In the genomic region with DNA sequence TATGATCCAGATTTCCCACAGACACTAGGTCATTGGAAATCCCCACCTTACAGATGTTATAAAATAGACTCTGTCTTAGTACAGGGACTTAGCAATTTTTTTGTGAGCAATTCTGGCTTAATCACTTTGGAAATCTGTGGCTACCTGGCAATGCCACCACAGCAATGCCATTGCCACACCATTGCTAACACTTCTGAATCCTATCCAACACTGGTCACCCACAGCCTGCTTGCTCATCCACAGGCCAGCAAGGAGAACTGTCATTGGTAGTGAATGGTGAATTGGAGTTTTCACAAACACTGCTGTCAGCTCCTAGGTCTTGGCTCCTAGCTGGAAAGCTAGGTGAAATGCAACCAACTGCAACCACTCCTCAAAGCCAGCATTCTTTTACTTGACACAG, we compare ENCODE assay signal across 12 mouse cellular contexts. TPM values are rescaled to one million over a fixed set of nuclear protein-coding genes. Genes with fewer than 3 reads are reported as not detected.
A peak's percentile ranks its signal among the peaks of the same experiment; 100 is the strongest.
DNase-seq lines count a peak whose midpoint lies in the region; ATAC-seq and TF ChIP-seq lines count a peak whose summit lies in the region.
"Had no signal": no experiment of that assay in that cellular context is flagged by ENCODE, and none has a peak within 500 bp of the region (broad histone marks: within the 10 kb centered on the region; RNA-seq: fewer than 3 reads in every experiment).

No protein-coding gene starts in this region.

- no peak for ATAC-seq in lung, embryonic 14.5 days (ENCODE audit: insufficient read depth)
- no peak for ATAC-seq in intestine, embryonic 15.5 days
- ATAC-seq in frontal cortex, adult (ENCODE audit: low TSS enrichment), result no peak

- H3K4me2 ChIP-seq in lung, embryonic 14.5 days, result no peak overlapping the region
- no peak overlapping the region for H3K4me2 ChIP-seq in intestine, embryonic 15.5 days (replicated peaks)
- H3K4me2 ChIP-seq: midbrain, embryonic 12.5 days had no signal

- peak overlapping the region; percentile 16; the same call in 1 of the 2 replicates for H3K27ac ChIP-seq in gastrocnemius, adult 2 months
- peak overlapping the region; percentile 6; the same call in 1 of the 2 replicates for H3K27ac ChIP-seq in lung, embryonic 14.5 days (ENCODE audit: low read depth)
- peak overlapping the region; percentile 96 for H3K27ac ChIP-seq in intestine, embryonic 15.5 days
- peak overlapping the region; percentile 30 for H3K27ac ChIP-seq in small intestine, adult 2 months (ENCODE audit: insufficient read depth, low read depth, low read length)
- H3K27ac ChIP-seq: midbrain, embryonic 12.5 days had no signal

- H3K9ac ChIP-seq in lung, embryonic 14.5 days, result no peak overlapping the region
- H3K9ac ChIP-seq in intestine, embryonic 15.5 days, result no peak overlapping the region
- H3K9ac ChIP-seq: midbrain, embryonic 12.5 days had no signal

- no peaks in the 10 kb centered on the region for H3K9me3 ChIP-seq in lung, embryonic 14.5 days (ENCODE audit: low read depth, low read length)
- H3K9me3 ChIP-seq in intestine, embryonic 15.5 days, result no peaks in the 10 kb centered on the region
- H3K9me3 ChIP-seq: midbrain, embryonic 12.5 days had no signal

- H3K27me3 ChIP-seq in lung, embryonic 14.5 days (ENCODE audit: insufficient read depth, low read length), result no peaks in the 10 kb centered on the region
- H3K27me3 ChIP-seq in intestine, embryonic 15.5 days (replicated peaks), result no peaks in the 10 kb centered on the region
- no peaks in the 10 kb centered on the region for H3K27me3 ChIP-seq in small intestine, adult 2 months (ENCODE audit: control insufficient read depth, insufficient read depth, low read length)

- H3K36me3 ChIP-seq in lung, embryonic 14.5 days (ENCODE audit: insufficient read depth), result peaks cover 8% of the 10 kb centered on the region
- no peaks in the 10 kb centered on the region for H3K36me3 ChIP-seq in intestine, embryonic 15.5 days
- peaks cover 2% of the 10 kb centered on the region; the same call in 1 of the 2 replicates for H3K36me3 ChIP-seq in small intestine, adult 2 months (ENCODE audit: control insufficient read depth, insufficient read depth, low read length)

- H3K4me1 ChIP-seq in lung, embryonic 14.5 days (ENCODE audit: insufficient read depth), result peaks cover 31% of the 10 kb centered on the region
- peaks cover 58% of the 10 kb centered on the region for H3K4me1 ChIP-seq in intestine, embryonic 15.5 days (replicated peaks)
- peaks cover 33% of the 10 kb centered on the region for H3K4me1 ChIP-seq in small intestine, adult 2 months (ENCODE audit: control insufficient read depth, insufficient read depth, insufficient read length, low read length)

- TF ChIP-seq CTCF in gastrocnemius, adult 2 months (IDR thresholded peaks at IDR 0.05), result no peak
- no peak for TF ChIP-seq CTCF in lung, embryonic 14.5 days (IDR thresholded peaks at IDR 0.05; ENCODE audit: low read depth)
- no peak for TF ChIP-seq CTCF in small intestine, adult 2 months (IDR thresholded peaks at IDR 0.05; ENCODE audit: extremely low read depth, insufficient read length, insufficient replicate concordance, low read depth, low read length)

- no peak for TF ChIP-seq POLR2A in small intestine, adult 2 months (IDR thresholded peaks at IDR 0.05; ENCODE audit: low read depth, low read length)

- no peak for DNase-seq in gastrocnemius, adult 2 months
- no peak for DNase-seq in gastrocnemius, postnatal 14 days
- no peak for DNase-seq in lung, embryonic 14.5 days
- DNase-seq in lung, postnatal 10 days, result no peak
- DNase-seq in urinary bladder, postnatal 25 days (ENCODE audit: low spot score), result no peak
- DNase-seq: adrenal gland, postnatal 10 days; lung, adult 18-20 months had no signal

- intact Hi-C loops in gastrocnemius, adult 2 months (cut with DNase I), result no loop called here
- intact Hi-C loops in gastrocnemius, postnatal 14 days (cut with DNase I; ENCODE audit: low total_unique reads), result loop anchor here (5.0 kb wide), 1 partner anchor 103 kb away; no protein-coding TSS in a partner anchor

- no peak overlapping the region for H3K4me3 ChIP-seq in gastrocnemius, adult 2 months
- no peak overlapping the region for H3K4me3 ChIP-seq in lung, embryonic 14.5 days (ENCODE audit: low read depth, low read length)
- H3K4me3 ChIP-seq in intestine, embryonic 15.5 days (replicated peaks), result no peak overlapping the region
- H3K4me3 ChIP-seq in small intestine, adult 2 months (ENCODE audit: low read depth, low read length), result no peak overlapping the region
- H3K4me3 ChIP-seq: heart, adult 2 months; midbrain, embryonic 12.5 days had no signal

RNA-seq across cellular contexts. Expression of gene Emilin1, which starts 2.7 kb away (rescaled TPM):
- 1 to 10 TPM; 2.7 to 7.7 TPM for total RNA-seq in gastrocnemius, adult 2 months (2021)
- 10 to 100 TPM; 25.7 to 31.3 TPM for total RNA-seq in gastrocnemius, postnatal 14 days (2021)
- polyA plus RNA-seq in lung, embryonic 14.5 days (2014; fragmentation: Nextera tagmentation; extraction: Ambion mirVana), result 162 and 185 TPM in 2 replicates
- 183 and 190 TPM in 2 replicates for polyA plus RNA-seq in intestine, embryonic 15.5 days (2015; fragmentation: Nextera tagmentation; extraction: Ambion mirVana)
- 51.8 and 81.9 TPM in 2 replicates for polyA plus RNA-seq in small intestine, adult 2 months (2012; rRNA removed)

RNA-seq across cellular contexts. Expression of gene Ost4, which starts 2.9 kb away (rescaled TPM):
- 100 to 1,000 TPM; 103 to 121 TPM for total RNA-seq in gastrocnemius, adult 2 months (2021)
- total RNA-seq in gastrocnemius, postnatal 14 days (2021), result 100 to 1,000 TPM; 119 to 134 TPM
- 472 and 477 TPM in 2 replicates for polyA plus RNA-seq in lung, embryonic 14.5 days (2014; fragmentation: Nextera tagmentation; extraction: Ambion mirVana)
- polyA plus RNA-seq in intestine, embryonic 15.5 days (2015; fragmentation: Nextera tagmentation; extraction: Ambion mirVana), result 449 and 476 TPM in 2 replicates
- 161 and 211 TPM in 2 replicates for polyA plus RNA-seq in small intestine, adult 2 months (2012; rRNA removed)

RNA-seq across cellular contexts. Expression of gene Khk, which starts 10.8 kb away (rescaled TPM):
- 10 to 100 TPM; 29.2 to 30.8 TPM for total RNA-seq in gastrocnemius, adult 2 months (2021)
- total RNA-seq in gastrocnemius, postnatal 14 days (2021), result 10 to 100 TPM; 31.4 to 32.7 TPM
- polyA plus RNA-seq in lung, embryonic 14.5 days (2014; fragmentation: Nextera tagmentation; extraction: Ambion mirVana), result 13.0 and 15.0 TPM in 2 replicates
- polyA plus RNA-seq in intestine, embryonic 15.5 days (2015; fragmentation: Nextera tagmentation; extraction: Ambion mirVana), result 23.3 and 26.9 TPM in 2 replicates
- polyA plus RNA-seq in small intestine, adult 2 months (2012; rRNA removed), result 285 and 579 TPM in 2 replicates

RNA-seq across cellular contexts. Expression of gene Agbl5, which starts 22.0 kb away (rescaled TPM):
- 1 to 10 TPM; 1.6 to 2.3 TPM for total RNA-seq in gastrocnemius, adult 2 months (2021)
- total RNA-seq in gastrocnemius, postnatal 14 days (2021), result 1 to 10 TPM; 1.8 to 2.6 TPM
- 25.2 and 26.0 TPM in 2 replicates for polyA plus RNA-seq in lung, embryonic 14.5 days (2014; fragmentation: Nextera tagmentation; extraction: Ambion mirVana)
- 13.9 and 16.4 TPM in 2 replicates for polyA plus RNA-seq in intestine, embryonic 15.5 days (2015; fragmentation: Nextera tagmentation; extraction: Ambion mirVana)
- 4.1 and 10.2 TPM in 2 replicates for polyA plus RNA-seq in small intestine, adult 2 months (2012; rRNA removed)

RNA-seq across cellular contexts. Expression of gene Cgref1, which starts 34.9 kb away (rescaled TPM):
- 1 to 10 TPM; 2.0 to 2.9 TPM for total RNA-seq in gastrocnemius, adult 2 months (2021)
- 1 to 10 TPM; 4.5 to 7.7 TPM for total RNA-seq in gastrocnemius, postnatal 14 days (2021)
- polyA plus RNA-seq in lung, embryonic 14.5 days (2014; fragmentation: Nextera tagmentation; extraction: Ambion mirVana), result 2.3 and 2.6 TPM in 2 replicates
- polyA plus RNA-seq in intestine, embryonic 15.5 days (2015; fragmentation: Nextera tagmentation; extraction: Ambion mirVana), result 36.1 and 42.8 TPM in 2 replicates
- polyA plus RNA-seq in small intestine, adult 2 months (2012; rRNA removed), result 219 and 481 TPM in 2 replicates

Comparison
In these comparisons a context has a peak if more than half of its experiments do, and no peak if none do; other contexts are left out.
1. H3K27ac ChIP-seq: peak in every context shown above with its lines; median percentile 96 in intestine, embryonic 15.5 days; 30 in small intestine, adult 2 months; 16 in gastrocnemius, adult 2 months; 6 in lung, embryonic 14.5 days.
2. RNA of gene Khk, which starts 10.8 kb away (polyA plus RNA-seq): 285 to 579 TPM in small intestine, adult 2 months; 23.3 to 26.9 TPM in intestine, embryonic 15.5 days and 13.0 to 15.0 TPM in lung, embryonic 14.5 days; every median in the first group is over 10 times any median in the second.